Mouse (Mus musculus): ENCODE measurements around the gene Mbnl2.

GRCm38 (mm10) chr14:120336380-120336779 is 60.9 kb downstream of the Mbnl2 start:
- TF ChIP-seq CTCF (IDR thresholded peaks at IDR 0.05; ENCODE audit: extremely low read depth, insufficient read length, insufficient replicate concordance, low read depth, low read length) (no peak), POLR2A (IDR thresholded peaks at IDR 0.05; ENCODE audit: low read depth, low read length) (no peak)

Data from small intestine, adult 2 months (tissue).